Mouse (Mus musculus) ES-Bruce4 (cell line): ENCODE measurements around the gene Pax5.

Source experiments
- CTCF ChIP-seq: IDR thresholded peaks from one replicate; pipeline ENCODE4 v1.8.1; 2011; ENCODE audit warnings: low read depth, low read length
- POLR2A ChIP-seq: IDR thresholded peaks from one replicate; pipeline ENCODE4 v1.8.1; 2011; ENCODE audit warnings: low read length; ENCODE audit not compliant: insufficient read depth

DNA sequence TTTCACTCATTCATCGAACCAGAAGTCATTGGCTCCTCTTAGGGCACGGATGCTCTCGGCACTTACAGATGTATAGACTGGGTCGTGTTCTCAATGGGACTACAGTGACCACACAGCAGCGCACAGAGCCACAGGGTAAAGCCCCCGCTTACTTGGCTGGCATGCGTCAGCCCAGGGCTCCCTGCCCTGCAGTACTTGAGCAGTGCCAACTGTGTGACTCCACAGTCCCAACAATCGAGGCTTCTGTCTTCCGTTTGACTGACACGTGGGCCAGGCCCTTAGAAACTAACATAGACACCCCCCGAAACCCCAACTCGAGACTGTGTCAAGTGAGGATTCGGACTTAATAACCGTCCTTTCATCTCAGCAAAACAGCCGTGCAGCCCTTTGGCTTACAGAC, 15.9 kb downstream of the Pax5 start:
- no peak for TF ChIP-seq CTCF
- no peak for TF ChIP-seq POLR2A
